Mouse (Mus musculus) midbrain, embryonic 16.5 days (tissue): Measurements from ENCODE around the gene Gse1. TPM values are rescaled to one million over a fixed set of nuclear protein-coding genes. Genes with fewer than 3 reads are reported as not detected.

Experiments used
- ATAC-seq: fragments of 200-750 bp; cut with Nextera tagmentation; 2 replicates; pipeline ENCODE4 v1.8.0; 2017; ENCODE audit warnings: moderate TSS enrichment
- H3K27ac ChIP-seq: fragments of 300-500 bp; sonication (generic); 2 replicates; pipeline ENCODE4 v1.5.1; 2014; ENCODE audit warnings: mild to moderate bottlenecking, low read length, mixed read lengths
- H3K27me3 ChIP-seq: fragments of 300-500 bp; sonication (generic); 2 replicates; pipeline ENCODE4 v1.6.1; 2014; ENCODE audit warnings: low read depth, low read length, mixed read lengths; ENCODE audit not compliant: control insufficient read depth, insufficient read depth
- H3K36me3 ChIP-seq: fragments of 300-500 bp; sonication (generic); 2 replicates; pipeline ENCODE4 v1.6.1; 2014; ENCODE audit warnings: mild to moderate bottlenecking, low read length, moderate library complexity, mixed read lengths; ENCODE audit not compliant: control insufficient read depth, insufficient read depth
- H3K4me1 ChIP-seq: fragments of 300-500 bp; sonication (generic); 2 replicates; pipeline ENCODE4 v1.6.1; 2014; ENCODE audit warnings: mild to moderate bottlenecking, low read length, mixed read lengths; ENCODE audit not compliant: control insufficient read depth, insufficient read depth
- H3K4me2 ChIP-seq: fragments of 300-500 bp; sonication (generic); 2 replicates; pipeline ENCODE4 v1.6.1; 2014; ENCODE audit warnings: mild to moderate bottlenecking, low read length, mixed read lengths
- H3K4me3 ChIP-seq: fragments of 300-500 bp; sonication (generic); 2 replicates; pipeline ENCODE4 v1.5.1; 2014; ENCODE audit warnings: low read depth, mild to moderate bottlenecking, low read length, moderate library complexity, mixed read lengths
- H3K9ac ChIP-seq: fragments of 300-500 bp; sonication (generic); 2 replicates; pipeline ENCODE4 v1.6.1; 2014; ENCODE audit warnings: low read depth, low read length, mixed read lengths
- H3K9me3 ChIP-seq: fragments of 300-500 bp; sonication (generic); replicated peaks from 2 replicates; pipeline ENCODE4 v1.6.1; 2014; ENCODE audit warnings: mild to moderate bottlenecking, low read length, mixed read lengths; ENCODE audit not compliant: control insufficient read depth, poor library complexity, severe bottlenecking
- WGBS: fragments of 180-500 bp; shearing (Covaris S2); extraction: QIAGEN DNeasy Blood & Tissue Kit; methylation state at CpG from one replicate; pipeline ENCODE4 v1.1.7; 2014; 5-methylcytosine and 5-hydroxymethylcytosine counted together
- polyA plus RNA-seq: library from polyadenylated mRNA; unstranded; fragments of >200 nt; fragmentation: Nextera tagmentation; extraction: Ambion mirVana; gene quantifications from 2 replicates; pipeline ENCODE4 v1.2.1, GENCODE M21; 2015

Gene Gse1
- polyA plus RNA-seq, 1 experiment from 2014 or later, result 13.3 TPM

DNA sequence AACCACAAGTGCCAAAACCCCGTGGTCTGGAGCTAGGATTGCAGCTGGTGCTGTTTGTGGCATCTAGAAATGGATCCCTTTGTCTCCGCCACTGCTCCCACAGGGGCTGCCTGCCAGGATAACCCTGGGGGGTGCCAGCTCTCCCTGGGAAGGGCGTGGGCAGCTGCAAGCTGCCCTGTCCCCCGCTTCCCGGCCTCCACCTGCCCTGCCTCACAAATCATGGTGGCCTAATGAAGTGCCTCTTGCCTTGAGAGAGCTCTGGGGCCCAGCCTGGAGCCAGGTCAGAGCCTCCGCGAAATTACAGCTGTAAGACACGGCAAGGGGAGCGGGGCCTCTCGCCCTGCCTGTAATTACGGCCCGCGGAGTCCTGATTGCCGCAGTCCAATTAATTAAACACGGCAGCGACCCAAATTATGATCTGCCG lies 221.4 kb downstream of the Gse1 start:
- peaks cover 19% of the 10 kb centered on the region for H3K4me1 ChIP-seq
- H3K4me2 ChIP-seq, result no peak overlapping the region
- peak overlapping the region; percentile 43; the same call in 1 of the 2 replicates for H3K9ac ChIP-seq
- H3K4me3 ChIP-seq, result no peak overlapping the region
- no peaks in the 10 kb centered on the region for H3K9me3 ChIP-seq
- H3K27me3 ChIP-seq, result no peaks in the 10 kb centered on the region
- H3K27ac ChIP-seq, result peak overlapping the region; percentile 60
- H3K36me3 ChIP-seq, result no peaks in the 10 kb centered on the region
- WGBS, result 12% methylated on average over 17 of the region's 17 CpGs
- no peak for ATAC-seq

DNA sequence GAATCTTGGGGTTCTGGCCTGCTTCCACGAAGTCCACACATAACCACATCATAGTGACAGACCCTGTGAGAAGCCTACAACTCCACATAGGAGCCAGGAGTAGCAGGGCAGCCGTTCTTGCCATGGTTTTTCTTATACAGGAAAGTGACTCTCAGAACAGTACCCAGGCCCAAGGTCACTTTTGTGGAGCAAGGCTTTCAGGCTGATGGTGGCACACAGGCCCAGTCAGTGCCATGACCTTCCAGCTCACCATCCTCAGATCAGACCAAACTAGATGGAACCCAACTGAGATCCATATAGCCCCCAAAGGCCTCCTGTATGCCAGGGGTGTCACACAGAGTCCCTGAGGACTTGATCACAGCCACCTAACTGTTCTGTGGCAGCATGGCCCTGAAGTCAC lies 223.9 kb downstream of the Gse1 start:
- H3K9ac ChIP-seq, result no peak overlapping the region
- H3K27ac ChIP-seq, result no peak overlapping the region
- no peaks in the 10 kb centered on the region for H3K9me3 ChIP-seq
- WGBS, result 77% methylated on average over 2 of the region's 2 CpGs
- H3K36me3 ChIP-seq, result no peaks in the 10 kb centered on the region
- H3K27me3 ChIP-seq, result no peaks in the 10 kb centered on the region
- H3K4me2 ChIP-seq, result no peak overlapping the region
- no peak for ATAC-seq
- no peak overlapping the region for H3K4me3 ChIP-seq
- H3K4me1 ChIP-seq, result peaks cover 30% of the 10 kb centered on the region

DNA sequence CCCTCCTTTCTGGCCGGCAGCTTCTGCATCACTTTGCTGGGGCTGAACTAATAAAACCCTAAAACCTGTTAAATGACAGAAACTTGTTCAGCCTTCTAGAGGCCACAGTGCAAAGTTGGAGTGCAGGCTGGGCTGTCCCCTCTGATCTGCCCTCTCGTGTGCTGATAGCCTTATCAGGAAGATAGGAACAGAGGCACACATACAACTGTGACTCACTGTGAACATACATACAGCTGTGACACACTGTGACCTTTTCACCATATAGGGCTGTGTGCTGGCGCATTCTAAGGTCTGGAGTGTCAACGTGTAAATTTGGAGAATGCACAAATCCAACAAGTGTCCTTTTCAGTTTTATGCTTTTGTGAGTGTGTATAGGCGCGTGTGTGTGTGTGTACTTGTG lies 226.1 kb downstream of the Gse1 start:
- WGBS, result 84% methylated on average over 6 of the region's 6 CpGs
- no peaks in the 10 kb centered on the region for H3K9me3 ChIP-seq
- no peaks in the 10 kb centered on the region for H3K36me3 ChIP-seq
- no peak overlapping the region for H3K4me3 ChIP-seq
- H3K27ac ChIP-seq, result no peak overlapping the region
- no peak overlapping the region for H3K4me2 ChIP-seq
- H3K9ac ChIP-seq, result no peak overlapping the region
- no peaks in the 10 kb centered on the region for H3K27me3 ChIP-seq
- peaks cover 21% of the 10 kb centered on the region for H3K4me1 ChIP-seq
- no peak for ATAC-seq

DNA sequence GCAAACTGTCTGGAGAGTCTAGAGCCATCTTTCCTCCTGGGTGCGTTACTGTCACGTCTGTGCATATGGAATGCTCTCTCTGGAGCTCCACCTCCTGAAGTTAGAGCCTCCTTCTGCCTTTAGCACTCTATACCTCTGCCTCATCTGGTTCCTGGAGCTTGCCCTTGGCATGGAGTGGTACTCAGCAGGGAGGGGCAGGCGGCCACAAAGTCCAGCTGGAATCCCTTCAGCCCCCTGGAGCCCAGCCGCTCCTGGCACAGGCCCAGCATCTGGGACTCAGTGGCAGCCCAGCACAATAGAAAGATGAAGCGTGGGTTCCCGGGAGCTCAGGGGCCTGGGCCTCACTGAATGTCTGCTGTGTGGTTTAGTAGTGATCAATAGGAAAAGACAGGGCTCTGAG lies 232.1 kb downstream of the Gse1 start:
- Histone ChIP-seq H3K4me3 (no peak overlapping the region), H3K9ac (no peak overlapping the region), H3K9me3 (no peaks in the 10 kb centered on the region), H3K27me3 (no peaks in the 10 kb centered on the region), H3K27ac (peak overlapping the region; percentile 68), H3K4me2 (no peak overlapping the region), H3K36me3 (no peaks in the 10 kb centered on the region), H3K4me1 (peaks cover 22% of the 10 kb centered on the region)
- peak; percentile 39; the same call in 1 of the 2 replicates for ATAC-seq
- WGBS, result 17% methylated on average over 6 of the region's 6 CpGs

DNA sequence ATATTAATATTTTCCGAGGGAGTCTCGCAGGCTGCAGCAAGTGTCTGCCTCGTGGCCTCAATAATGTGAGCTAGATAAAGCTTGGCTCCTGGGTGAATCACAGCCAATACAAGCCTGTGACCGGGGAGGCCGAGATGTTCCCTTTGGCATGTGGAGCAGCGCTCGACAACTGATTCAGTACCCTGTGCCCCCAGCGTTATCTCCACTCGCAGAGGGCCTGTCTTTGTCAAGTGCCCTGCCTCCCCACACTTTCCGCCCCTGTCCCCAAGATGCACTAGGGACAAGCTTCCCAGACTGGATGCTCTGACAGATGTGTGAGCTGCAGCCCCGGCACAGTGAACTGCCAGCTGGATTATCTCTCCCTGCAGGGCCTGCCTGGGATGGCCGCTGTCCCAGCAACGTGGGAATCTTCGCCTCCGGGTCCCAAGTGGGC lies 233.9 kb downstream of the Gse1 start:
- Histone ChIP-seq H3K9ac (no peak overlapping the region; the same call in 1 of the 2 replicates), H3K4me1 (peaks cover 21% of the 10 kb centered on the region)
- no peak for ATAC-seq

DNA sequence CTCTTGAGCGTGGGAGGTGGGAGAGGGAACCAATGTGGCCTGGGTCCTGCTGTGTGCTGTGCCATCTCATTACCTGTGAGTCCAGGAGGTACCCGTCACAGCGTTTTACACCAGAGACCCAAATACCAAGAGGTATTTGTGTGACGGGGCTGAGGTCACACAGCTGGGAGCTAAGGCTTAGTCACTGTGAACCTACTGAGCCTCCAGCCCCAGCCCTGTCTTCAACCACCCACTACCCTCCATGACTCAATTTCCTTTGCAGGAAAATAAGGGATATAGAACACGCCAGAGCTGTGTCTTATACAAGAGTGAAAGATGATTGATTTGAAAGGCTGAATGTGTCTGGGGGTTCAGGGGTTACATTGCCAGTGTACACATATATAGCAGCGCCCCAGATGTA lies 234.4 kb downstream of the Gse1 start:
- 51% methylated on average over 6 of the region's 6 CpGs for WGBS
- Histone ChIP-seq H3K4me2 (no peak overlapping the region), H3K27ac (peak overlapping the region; percentile 69), H3K4me1 (peaks cover 21% of the 10 kb centered on the region), H3K4me3 (no peak overlapping the region), H3K27me3 (no peaks in the 10 kb centered on the region), H3K9me3 (no peaks in the 10 kb centered on the region), H3K9ac (no peak overlapping the region), H3K36me3 (no peaks in the 10 kb centered on the region)
- no peak for ATAC-seq

More for the DNA sequence above, 233.9 kb downstream of the Gse1 start:
- 12% methylated on average over 15 of the region's 15 CpGs for WGBS
- no peak overlapping the region; the same call in 1 of the 2 replicates for H3K4me2 ChIP-seq
- H3K27me3 ChIP-seq, result no peaks in the 10 kb centered on the region
- H3K36me3 ChIP-seq, result no peaks in the 10 kb centered on the region
- no peak overlapping the region for H3K4me3 ChIP-seq
- peak overlapping the region; percentile 69 for H3K27ac ChIP-seq
- H3K9me3 ChIP-seq, result no peaks in the 10 kb centered on the region

DNA sequence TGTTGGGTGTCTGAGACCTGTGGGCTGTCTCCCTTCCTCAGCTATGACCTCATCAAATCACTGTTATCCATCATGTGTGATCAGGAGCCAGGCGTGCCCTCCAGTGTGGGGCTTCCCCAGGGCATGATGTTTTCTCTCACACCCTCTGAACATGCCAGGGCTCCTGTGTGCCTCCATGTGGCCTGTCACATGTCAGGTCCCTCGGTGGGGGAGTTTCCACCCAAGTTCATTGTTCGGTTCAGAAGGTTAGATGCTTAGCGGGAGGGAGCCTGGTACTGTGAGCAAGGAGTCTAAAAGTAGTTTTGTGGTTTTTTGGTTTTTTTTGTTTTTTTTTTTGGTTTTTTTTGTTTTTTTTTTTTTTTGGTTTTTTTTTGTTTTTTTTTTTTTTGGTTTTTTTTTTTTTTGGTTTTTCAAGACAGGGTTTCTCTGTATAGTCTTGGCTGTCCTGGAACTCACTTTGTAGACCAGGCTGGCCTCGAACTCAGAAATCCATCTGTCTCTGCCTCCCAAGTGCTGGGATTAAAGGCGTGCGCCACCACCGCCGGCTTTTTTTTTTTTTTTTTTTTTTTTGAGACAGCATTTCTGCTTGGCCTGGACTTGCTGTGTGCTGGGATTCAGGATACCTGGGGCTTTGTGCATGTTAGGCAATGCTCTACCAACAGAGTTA lies 235.8 kb downstream of the Gse1 start:
- Histone ChIP-seq H3K27me3 (no peaks in the 10 kb centered on the region), H3K4me2 (no peak overlapping the region), H3K4me3 (no peak overlapping the region), H3K27ac (no peak overlapping the region), H3K9me3 (no peaks in the 10 kb centered on the region), H3K36me3 (no peaks in the 10 kb centered on the region), H3K4me1 (peaks cover 21% of the 10 kb centered on the region), H3K9ac (no peak overlapping the region)
- 92% methylated on average over 8 of the region's 9 CpGs for WGBS
- ATAC-seq, result no peak

DNA sequence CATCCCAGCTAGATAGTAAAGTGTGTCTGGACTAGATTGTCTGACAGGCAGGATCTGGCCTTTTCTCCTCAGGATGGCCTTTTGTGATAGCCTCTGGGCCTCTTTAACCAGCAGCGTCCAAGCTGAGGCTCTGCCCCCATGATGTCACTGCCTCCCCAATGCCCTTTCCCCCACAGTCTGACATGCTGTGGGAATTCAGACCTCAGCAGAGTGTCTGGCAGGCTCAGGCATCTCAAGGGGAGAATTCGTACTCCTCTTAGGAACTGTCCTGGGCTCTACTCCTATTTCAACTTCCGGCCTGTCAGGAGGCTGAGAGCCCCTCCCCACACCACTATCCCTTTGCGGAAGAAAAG lies 236.3 kb downstream of the Gse1 start:
- H3K9me3 ChIP-seq, result no peaks in the 10 kb centered on the region
- no peak overlapping the region for H3K27ac ChIP-seq
- ATAC-seq, result no peak
- 75% methylated on average over 4 of the region's 4 CpGs for WGBS
- no peaks in the 10 kb centered on the region for H3K36me3 ChIP-seq
- H3K4me2 ChIP-seq, result no peak overlapping the region
- H3K27me3 ChIP-seq, result no peaks in the 10 kb centered on the region
- H3K9ac ChIP-seq, result no peak overlapping the region
- H3K4me1 ChIP-seq, result peaks cover 21% of the 10 kb centered on the region
- H3K4me3 ChIP-seq, result no peak overlapping the region

DNA sequence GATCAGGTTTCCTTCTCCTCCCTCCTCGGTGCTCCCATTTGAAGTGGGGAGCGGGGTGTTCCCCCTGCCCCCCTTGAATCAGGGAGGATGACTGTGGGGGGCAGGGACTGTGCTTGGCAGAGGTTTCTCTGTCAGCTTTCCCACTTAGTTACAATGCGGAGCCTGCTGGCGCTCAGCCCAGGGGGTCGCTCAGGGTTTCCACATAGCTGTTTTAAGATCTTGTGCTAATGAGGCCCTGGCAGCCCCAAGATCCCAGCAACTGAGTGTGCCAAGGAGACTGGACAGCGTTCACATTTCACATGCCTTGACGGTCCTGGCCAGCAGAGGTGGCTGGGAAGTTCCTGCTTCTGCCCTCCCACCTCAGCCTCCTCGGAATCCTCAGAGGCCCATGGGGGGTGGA lies 237.5 kb downstream of the Gse1 start:
- Histone ChIP-seq H3K27me3 (no peaks in the 10 kb centered on the region), H3K4me1 (peaks cover 14% of the 10 kb centered on the region), H3K9me3 (no peaks in the 10 kb centered on the region)

More for the DNA sequence above, 237.5 kb downstream of the Gse1 start:
- Histone ChIP-seq H3K4me2 (no peak overlapping the region), H3K4me3 (no peak overlapping the region), H3K27ac (peak overlapping the region; percentile 59), H3K9ac (no peak overlapping the region), H3K36me3 (no peaks in the 10 kb centered on the region)
- WGBS, result 8% methylated on average over 8 of the region's 8 CpGs
- peak; percentile 52 for ATAC-seq
